Mouse (Mus musculus): ENCODE measurements around the gene Zfyve21.

- TF ChIP-seq CTCF (IDR thresholded peaks at IDR 0.05; ENCODE audit: low read depth) (no peak), EP300 (IDR thresholded peaks at IDR 0.05; ENCODE audit: low read depth) (no peak)
Measured at GRCm38 (mm10) chr12:111797251-111797650, 16.7 kb upstream of the Zfyve21 start.
